Comparison of ENCODE assay signal across 8 mouse cellular contexts in the genomic region with DNA sequence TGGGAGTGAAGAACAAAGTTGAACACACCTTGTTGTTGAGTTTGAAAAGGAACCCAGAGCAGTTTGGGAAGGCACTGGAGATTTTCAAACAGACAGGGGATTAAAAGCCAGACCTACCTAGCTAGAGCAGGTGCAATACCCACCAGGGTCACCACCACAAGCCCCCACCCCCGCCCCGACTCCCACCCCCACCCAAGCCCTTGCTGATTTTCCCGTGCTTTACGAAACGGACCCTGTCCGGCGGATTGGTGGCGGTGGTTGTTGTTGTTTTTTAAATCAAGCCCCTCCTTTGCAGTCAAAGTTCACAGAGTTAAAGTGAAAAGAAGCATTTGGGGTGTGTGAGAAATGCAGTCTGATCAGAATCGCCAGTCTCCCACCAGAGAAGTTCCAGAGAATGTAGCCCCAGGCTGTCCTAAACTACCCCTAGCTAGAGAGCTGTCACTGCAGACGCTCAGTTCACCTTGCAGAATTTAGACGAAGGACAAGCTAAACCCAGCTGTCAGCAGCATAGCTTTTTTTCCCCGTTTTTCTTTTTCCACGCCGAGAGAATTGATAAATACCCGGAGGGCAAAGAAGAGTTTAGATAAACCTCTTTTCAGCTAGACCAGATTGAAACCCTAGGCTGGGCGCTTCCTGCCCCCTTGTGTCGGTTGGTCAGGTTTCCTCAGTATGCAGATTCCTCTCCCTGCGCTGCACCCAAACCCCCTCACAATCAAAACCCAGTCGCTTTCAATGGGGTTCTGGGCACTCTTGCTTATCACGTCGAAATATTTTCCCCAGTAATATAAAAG. TPM values are rescaled to one million over a fixed set of nuclear protein-coding genes. Genes with fewer than 3 reads are reported as not detected.
A peak's percentile ranks its signal among the peaks of the same experiment; 100 is the strongest.
DNase-seq lines count a peak whose midpoint lies in the region; ATAC-seq lines count a peak whose summit lies in the region.

No protein-coding gene starts in this region.

- H3K36me3 ChIP-seq in limb, embryonic 12.5 days, result peaks cover 17% of the 10 kb centered on the region; the same call in 1 of the 2 replicates
- no peaks in the 10 kb centered on the region for H3K36me3 ChIP-seq in midbrain, embryonic 14.5 days (ENCODE audit: control insufficient read depth, insufficient read depth, low read length)

- peak overlapping the region; percentile 42; the same call in 1 of the 2 replicates for H3K9ac ChIP-seq in limb, embryonic 12.5 days (replicated peaks)
- no peak overlapping the region for H3K9ac ChIP-seq in midbrain, embryonic 14.5 days (replicated peaks; ENCODE audit: low read length)

- H3K4me1 ChIP-seq in limb, embryonic 12.5 days (replicated peaks), result peaks cover 17% of the 10 kb centered on the region
- H3K4me1 ChIP-seq in midbrain, embryonic 14.5 days (ENCODE audit: control insufficient read depth, insufficient read depth, low read length), result peaks cover 13% of the 10 kb centered on the region; the same call in 1 of the 2 replicates

- ATAC-seq in limb, embryonic 12.5 days (ENCODE audit: insufficient number of reproducible peaks, insufficient read depth, low FRiP score, low TSS enrichment, low read depth), result no peak
- ATAC-seq in midbrain, embryonic 14.5 days (ENCODE audit: low FRiP score, low TSS enrichment), result no peak

- peak overlapping the region; percentile 100 for H3K4me2 ChIP-seq in limb, embryonic 12.5 days
- H3K4me2 ChIP-seq in midbrain, embryonic 14.5 days (ENCODE audit: low read length), result peak overlapping the region; percentile 100

- DNase-seq in layer of hippocampus, postnatal 10 days (ENCODE audit: low spot score in 2 of 2), result peak; percentile 36 to 58
- no peak for DNase-seq in layer of hippocampus, postnatal 36 days
- DNase-seq in embryo, embryonic 10 days (ENCODE audit: low spot score), result peak; percentile 77
- DNase-seq in heart, postnatal 14 days, result peak; percentile 30 to 51
- peak; percentile 67 for DNase-seq in midbrain, embryonic 14.5 days
- no peak for DNase-seq in MN1 (ENCODE audit: low spot score)
- no peak for DNase-seq in urinary bladder, adult 2 months (ENCODE audit: low spot score)

- H3K27me3 ChIP-seq in limb, embryonic 12.5 days, result peaks cover 35% of the 10 kb centered on the region
- H3K27me3 ChIP-seq in midbrain, embryonic 14.5 days (ENCODE audit: control insufficient read depth, insufficient read depth, low read length), result peaks cover 19% of the 10 kb centered on the region

- H3K4me3 ChIP-seq in limb, embryonic 12.5 days (replicated peaks), result peak overlapping the region; percentile 60
- H3K4me3 ChIP-seq in midbrain, embryonic 14.5 days (replicated peaks; ENCODE audit: low read depth, low read length), result peak overlapping the region; percentile 56

- WGBS in limb, embryonic 12.5 days, result 0% methylated on average over 21 of the region's 21 CpGs
- WGBS in midbrain, embryonic 14.5 days, result 1% methylated on average over 21 of the region's 21 CpGs

- intact Hi-C loops in heart, postnatal 14 days (cut with DNase I), result loop anchor here (1.0 to 5.0 kb wide), 2 partner anchors 68 to 131 kb away; no protein-coding TSS in a partner anchor

- H3K27ac ChIP-seq in limb, embryonic 12.5 days, result no peak overlapping the region
- no peak overlapping the region for H3K27ac ChIP-seq in midbrain, embryonic 14.5 days (replicated peaks; ENCODE audit: low read depth, low read length)

- H3K9me3 ChIP-seq in limb, embryonic 12.5 days, result peaks cover 22% of the 10 kb centered on the region
- H3K9me3 ChIP-seq in midbrain, embryonic 14.5 days (ENCODE audit: control insufficient read depth, low read length), result no peaks in the 10 kb centered on the region

RNA-seq across cellular contexts. Expression of a gene that starts 0.8 kb away (rescaled TPM):
- 1 to 10 TPM; 4.5 to 5.0 TPM for total RNA-seq in layer of hippocampus, postnatal 10 days (2021)
- total RNA-seq in layer of hippocampus, postnatal 36 days (2021), result 1 to 10 TPM; 2.1 to 2.5 TPM
- 10 to 100 TPM; 14.6 to 15.0 TPM for total RNA-seq in heart, postnatal 14 days (2021)
- polyA plus RNA-seq in limb, embryonic 12.5 days (2016; fragmentation: Nextera tagmentation; extraction: Ambion mirVana), result 7.4 and 7.6 TPM in 2 replicates
- polyA plus RNA-seq in midbrain, embryonic 14.5 days (2014; fragmentation: Nextera tagmentation; extraction: Ambion mirVana), result 1.1 TPM in 2 replicates
- 18.6 and 24.1 TPM in 2 replicates for polyA plus RNA-seq in urinary bladder, adult 2 months (2012; rRNA removed)

Comparison
In these comparisons a context has a peak if more than half of its experiments do, and no peak if none do; other contexts are left out.
1. DNase-seq: peak in layer of hippocampus, postnatal 10 days (2 of 2), embryo, embryonic 10 days (single experiment), heart, postnatal 14 days (2 of 2) and midbrain, embryonic 14.5 days (single experiment); none in layer of hippocampus, postnatal 36 days (0 of 2), MN1 (single experiment) and urinary bladder, adult 2 months (single experiment).